Mouse (Mus musculus) spleen, adult 18-20 months (tissue): ENCODE results near the gene Tmem236.

Experiments
- DNase-seq, 2 experiments: peaks; one replicate each; pipeline ENCODE4 v3.0.0; 2022; ENCODE audit warnings: mixed read lengths in 2 of 2

The Tmem236 gene

GRCm38 (mm10) chr2:14174334-14174733 is at the start of gene Tmem236:
Gene Tmem236 (plus strand): TSS chr2:14174523.
- no peak for DNase-seq

- DNase-seq: no peak
These were observed 47.9 kb upstream of the Tmem236 start for GRCm38 (mm10) chr2:14126387-14126786.

GRCm38 (mm10) chr2:14127629-14128028 is 46.7 kb upstream of the Tmem236 start:
- DNase-seq: no peak

GRCm38 (mm10) chr2:14130641-14131339 is 43.5 kb upstream of the Tmem236 start:
- no peak for DNase-seq

- DNase-seq: no peak
These were observed 41.6 kb upstream of the Tmem236 start for GRCm38 (mm10) chr2:14132468-14133326.

- DNase-seq: no peak
These were observed 37.4 kb upstream of the Tmem236 start for GRCm38 (mm10) chr2:14136906-14137305.

- no peak for DNase-seq
These were observed 34.7 kb upstream of the Tmem236 start for GRCm38 (mm10) chr2:14139590-14139989.

- no peak for DNase-seq
These were observed 34.3 kb upstream of the Tmem236 start for GRCm38 (mm10) chr2:14140044-14140443.

- DNase-seq: no peak
These were observed 29.0 kb upstream of the Tmem236 start for GRCm38 (mm10) chr2:14145311-14145710.

- DNase-seq: no peak
These were observed 27.4 kb upstream of the Tmem236 start for GRCm38 (mm10) chr2:14146913-14147312.

- DNase-seq: no peak
These were observed 23.5 kb upstream of the Tmem236 start for GRCm38 (mm10) chr2:14150829-14151228.

- DNase-seq: no peak
These were observed 22.5 kb upstream of the Tmem236 start for GRCm38 (mm10) chr2:14151854-14152253.

- no peak for DNase-seq
These were observed 15.3 kb upstream of the Tmem236 start for GRCm38 (mm10) chr2:14159047-14159446.

- no peak for DNase-seq
These were observed 14.6 kb upstream of the Tmem236 start for GRCm38 (mm10) chr2:14159756-14160155.

- DNase-seq: no peak
These were observed 9.8 kb upstream of the Tmem236 start for GRCm38 (mm10) chr2:14164459-14165030.

GRCm38 (mm10) chr2:14165066-14165465 is 9.3 kb upstream of the Tmem236 start:
- DNase-seq: no peak

- DNase-seq: no peak
These were observed 8.5 kb upstream of the Tmem236 start for GRCm38 (mm10) chr2:14165618-14166344.

GRCm38 (mm10) chr2:14167721-14168120 is 6.6 kb upstream of the Tmem236 start:
- no peak for DNase-seq

GRCm38 (mm10) chr2:14176460-14177193 is 2.3 kb downstream of the Tmem236 start:
- no peak for DNase-seq

- no peak for DNase-seq
These were observed 10.1 kb downstream of the Tmem236 start for GRCm38 (mm10) chr2:14184375-14184774.

- DNase-seq: no peak
These were observed 16.4 kb downstream of the Tmem236 start for GRCm38 (mm10) chr2:14190684-14191083.

GRCm38 (mm10) chr2:14191601-14192000 is 17.3 kb downstream of the Tmem236 start:
- DNase-seq: no peak
